Mouse (Mus musculus) testis, adult 2 months (tissue): ENCODE measurements at regions not wholly inside any gene's neighbourhood (a gene's known extent, or its start where the extent isn't known, plus 50 kb on each side); places are given as distances from the start of the nearest gene placed in this dataset.

Source experiments
- H3K27ac ChIP-seq: fragments of 200-500 bp; 2 replicates; pipeline ENCODE4 v1.5.1; 2012; ENCODE audit warnings: low read depth, low read length; ENCODE audit not compliant: control insufficient read depth, insufficient read depth
- H3K27me3 ChIP-seq: fragments of 200-500 bp; 2 replicates; pipeline ENCODE4 v1.6.1; 2012; ENCODE audit warnings: mild to moderate bottlenecking, low read length, moderate library complexity; ENCODE audit not compliant: control insufficient read depth, insufficient read depth
- H3K36me3 ChIP-seq: fragments of 200-500 bp; 2 replicates; pipeline ENCODE4 v1.6.1; 2012; ENCODE audit warnings: mild to moderate bottlenecking, low read length; ENCODE audit not compliant: control insufficient read depth, insufficient read depth
- H3K4me1 ChIP-seq: fragments of 200-500 bp; 2 replicates; pipeline ENCODE4 v1.6.1; 2012; ENCODE audit warnings: low read length; ENCODE audit not compliant: control insufficient read depth, insufficient read depth
- H3K4me3 ChIP-seq: fragments of 200-500 bp; 2 replicates; pipeline ENCODE4 v1.5.1; 2012; ENCODE audit warnings: low read depth, mild to moderate bottlenecking, low read length, moderate library complexity, mixed read lengths; ENCODE audit not compliant: control insufficient read depth
- CTCF ChIP-seq: fragments of 200-500 bp; IDR thresholded peaks from 2 replicates; pipeline ENCODE4 v1.5.1; 2012; ENCODE audit warnings: low read depth, mild to moderate bottlenecking, inconsistent platforms, low read length, moderate library complexity; ENCODE audit not compliant: control insufficient read depth, insufficient read depth, insufficient replicate concordance
- POLR2A ChIP-seq: fragments of 200-500 bp; IDR thresholded peaks from 2 replicates; pipeline ENCODE4 v1.6.1; 2012; ENCODE audit warnings: low read depth, mild to moderate bottlenecking, inconsistent platforms, low read length, moderate library complexity; ENCODE audit not compliant: control insufficient read depth

GRCm38 (mm10) chr14:25268090-25268631 is 190.8 kb upstream of the Zmiz1 start:
- Histone ChIP-seq H3K27me3 (no peaks in the 10 kb centered on the region), H3K27ac (no peak overlapping the region), H3K36me3 (no peaks in the 10 kb centered on the region), H3K4me1 (no peaks in the 10 kb centered on the region), H3K4me3 (no peak overlapping the region)
- TF ChIP-seq CTCF = no peak
- TF ChIP-seq POLR2A = no peak

GRCm38 (mm10) chr14:25270227-25270876 is 188.6 kb upstream of the Zmiz1 start:
- Histone ChIP-seq H3K27me3 (no peaks in the 10 kb centered on the region), H3K4me3 (no peak overlapping the region), H3K27ac (no peak overlapping the region), H3K36me3 (no peaks in the 10 kb centered on the region), H3K4me1 (no peaks in the 10 kb centered on the region)
- TF ChIP-seq CTCF (no peak), POLR2A (no peak)

- Histone ChIP-seq H3K27ac (no peak overlapping the region), H3K4me1 (no peaks in the 10 kb centered on the region), H3K27me3 (no peaks in the 10 kb centered on the region), H3K4me3 (no peak overlapping the region), H3K36me3 (no peaks in the 10 kb centered on the region)
- no peak for TF ChIP-seq CTCF
- TF ChIP-seq POLR2A = no peak
Observed at GRCm38 (mm10) chr14:25272366-25273156, 186.4 kb upstream of the Zmiz1 start.

- Histone ChIP-seq H3K27me3 (no peaks in the 10 kb centered on the region), H3K27ac (no peak overlapping the region)
Observed at GRCm38 (mm10) chr14:25279751-25280150, 179.2 kb upstream of the Zmiz1 start.

GRCm38 (mm10) chr14:25292557-25292956 is 166.4 kb upstream of the Zmiz1 start:
- Histone ChIP-seq H3K27me3 (no peaks in the 10 kb centered on the region), H3K36me3 (no peaks in the 10 kb centered on the region), H3K4me1 (no peaks in the 10 kb centered on the region), H3K27ac (no peak overlapping the region), H3K4me3 (no peak overlapping the region)
- no peak for TF ChIP-seq CTCF
- TF ChIP-seq POLR2A = no peak

More at GRCm38 (mm10) chr14:25279751-25280150, 179.2 kb upstream of the Zmiz1 start:
- Histone ChIP-seq H3K4me3 (no peak overlapping the region), H3K4me1 (no peaks in the 10 kb centered on the region), H3K36me3 (no peaks in the 10 kb centered on the region)
- TF ChIP-seq CTCF (no peak), POLR2A (no peak)

- TF ChIP-seq CTCF (no peak), POLR2A (no peak)
- no peaks in the 10 kb centered on the region for H3K4me1 ChIP-seq
- H3K27me3 ChIP-seq = no peaks in the 10 kb centered on the region
- H3K36me3 ChIP-seq = no peaks in the 10 kb centered on the region
- H3K4me3 ChIP-seq = no peak overlapping the region
- no peak overlapping the region for H3K27ac ChIP-seq
Observed at GRCm38 (mm10) chr14:25294226-25294625, 164.8 kb upstream of the Zmiz1 start.

GRCm38 (mm10) chr14:25295688-25296350 is 163.2 kb upstream of the Zmiz1 start:
- TF ChIP-seq POLR2A (no peak), CTCF (no peak)
- no peak overlapping the region for H3K27ac ChIP-seq

More at GRCm38 (mm10) chr14:25295688-25296350, 163.2 kb upstream of the Zmiz1 start:
- Histone ChIP-seq H3K4me3 (no peak overlapping the region), H3K27me3 (no peaks in the 10 kb centered on the region), H3K4me1 (no peaks in the 10 kb centered on the region), H3K36me3 (no peaks in the 10 kb centered on the region)
